Mouse (Mus musculus): ENCODE results near the gene Mrc2. TPM values are rescaled to one million over a fixed set of nuclear protein-coding genes. Genes with fewer than 3 reads are reported as not detected.

The Mrc2 gene
- polyA plus RNA-seq, 1 experiment from 2014 or later: 0.32 TPM

DNA sequence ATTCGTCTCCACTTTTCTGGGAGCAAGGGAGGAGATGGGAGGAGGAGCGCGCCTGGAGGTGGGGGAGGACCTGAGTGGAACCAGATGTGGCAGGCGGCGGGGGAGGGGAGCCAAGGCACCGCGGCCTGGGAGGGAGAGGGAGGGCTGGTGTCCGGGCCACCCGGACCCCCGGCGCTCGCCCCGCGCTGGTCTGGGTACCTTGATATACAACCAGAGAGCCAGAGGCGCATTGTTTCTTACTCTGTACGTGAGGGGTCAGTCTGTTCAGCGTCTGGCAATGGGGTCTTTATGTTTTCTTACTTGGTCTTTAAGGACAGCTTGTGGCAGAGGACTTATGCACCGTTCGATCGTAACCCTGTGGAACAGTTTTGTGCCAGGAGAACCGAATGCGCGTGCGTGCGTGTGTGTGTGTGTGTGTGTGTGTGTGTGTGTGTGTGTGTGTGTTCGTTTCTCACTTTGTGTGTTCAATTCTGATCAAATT, 698 bp downstream of the Mrc2 start:
- ATAC-seq: 0 out of 2 replicates have a peak, but pooled peaks have one; percentile 13
- Histone ChIP-seq H3K9me3 (ENCODE audit: low read length) (no peaks in the 10 kb centered on the region), H3K27ac (ENCODE audit: low read depth) (no peak overlapping the region), H3K27me3 (ENCODE audit: insufficient read depth, low read length) (peaks cover 43% of the 10 kb centered on the region), H3K9ac (replicated peaks) (no peak overlapping the region), H3K4me3 (ENCODE audit: low read depth, low read length) (peak overlapping the region; percentile 31; the same call in 1 of the 2 replicates), H3K36me3 (replicated peaks; ENCODE audit: insufficient read depth, low read length) (no peaks in the 10 kb centered on the region), H3K4me1 (ENCODE audit: insufficient read depth) (peaks cover 9% of the 10 kb centered on the region; the same call in 1 of the 2 replicates), H3K4me2 (ENCODE audit: low read depth, low read length) (peak overlapping the region; percentile 55)
- WGBS (ENCODE audit: insufficient replicate concordance): 1% methylated on average over 25 of the region's 26 CpGs
- DNase-seq: peak; percentile 21
- TF ChIP-seq CTCF (IDR thresholded peaks at IDR 0.05; ENCODE audit: low read depth) (no peak), EP300 (IDR thresholded peaks at IDR 0.05; ENCODE audit: low read depth) (no peak)

DNA sequence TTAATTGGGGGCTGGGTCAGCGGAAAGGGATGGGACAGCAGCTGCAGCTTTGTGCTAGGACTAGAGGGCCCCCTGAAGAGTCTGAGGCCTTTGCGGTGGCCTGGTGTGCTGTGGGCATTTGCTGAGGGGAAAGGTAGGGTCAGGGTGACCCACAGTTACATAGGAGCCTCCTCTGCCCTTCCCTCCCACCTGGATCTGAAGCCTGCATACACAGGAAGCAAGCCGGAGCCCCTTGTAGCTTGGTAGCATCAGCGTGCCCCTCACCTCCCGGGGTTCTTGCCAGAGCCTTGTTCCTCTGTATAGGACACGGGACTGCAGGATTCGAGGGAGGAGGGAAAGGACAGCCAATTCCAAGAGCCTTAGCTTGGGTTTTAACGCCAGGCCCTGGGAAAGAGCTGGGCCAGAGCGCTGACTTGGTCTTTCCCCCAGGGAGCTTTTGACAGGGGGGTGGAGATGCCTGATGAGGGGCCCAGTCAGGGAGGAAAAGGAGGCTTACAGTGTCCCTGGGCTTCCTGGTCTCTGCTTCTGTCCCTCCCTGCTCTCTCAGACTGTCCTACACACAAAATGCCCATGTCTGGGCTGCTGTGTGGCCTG, 1.6 kb downstream of the Mrc2 start:
- Histone ChIP-seq H3K36me3 (replicated peaks; ENCODE audit: insufficient read depth, low read length) (no peaks in the 10 kb centered on the region), H3K4me3 (ENCODE audit: low read depth, low read length) (no peak overlapping the region), H3K4me1 (ENCODE audit: insufficient read depth) (peaks cover 9% of the 10 kb centered on the region; the same call in 1 of the 2 replicates), H3K9ac (replicated peaks) (no peak overlapping the region), H3K27ac (ENCODE audit: low read depth) (no peak overlapping the region), H3K4me2 (ENCODE audit: low read depth, low read length) (0 out of 2 replicates have a peak overlapping the region, but pooled peaks have one; percentile 26), H3K9me3 (ENCODE audit: low read length) (no peaks in the 10 kb centered on the region), H3K27me3 (ENCODE audit: insufficient read depth, low read length) (peaks cover 43% of the 10 kb centered on the region)
- ATAC-seq (no peak), DNase-seq (no peak)
- 15% methylated on average over 9 of the region's 9 CpGs for WGBS (ENCODE audit: insufficient replicate concordance)
- no peak for TF ChIP-seq CTCF (IDR thresholded peaks at IDR 0.05; ENCODE audit: low read depth)
- TF ChIP-seq EP300 (IDR thresholded peaks at IDR 0.05; ENCODE audit: low read depth): no peak

DNA sequence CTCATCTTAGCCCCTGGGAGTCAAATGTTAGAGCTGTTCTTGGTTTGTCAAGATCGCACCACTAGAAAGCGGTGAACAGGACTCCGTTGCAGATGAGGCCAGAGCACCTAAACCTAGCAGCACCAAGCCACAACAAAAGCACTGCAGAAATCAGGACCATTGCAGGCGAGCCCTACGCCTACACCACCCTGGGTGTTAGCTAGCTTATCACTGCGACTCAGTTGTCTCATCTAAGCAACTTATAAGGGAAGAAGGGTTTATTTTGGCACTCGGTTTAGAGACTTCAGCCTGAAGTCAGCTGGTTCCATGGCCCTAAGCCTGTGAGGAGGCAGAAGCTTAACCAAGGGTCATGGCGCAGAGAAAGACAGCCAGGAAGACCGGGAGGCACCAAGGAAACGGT, 3.6 kb downstream of the Mrc2 start:
- peaks cover 35% of the 10 kb centered on the region for H3K27me3 ChIP-seq (ENCODE audit: insufficient read depth, low read length)
- no peaks in the 10 kb centered on the region for H3K36me3 ChIP-seq (replicated peaks; ENCODE audit: insufficient read depth, low read length)
- H3K27ac ChIP-seq (ENCODE audit: low read depth): no peak overlapping the region
- no peaks in the 10 kb centered on the region for H3K9me3 ChIP-seq (ENCODE audit: low read length)
- ATAC-seq (no peak), DNase-seq (no peak)
- H3K4me2 ChIP-seq (ENCODE audit: low read depth, low read length): no peak overlapping the region
- H3K9ac ChIP-seq (replicated peaks): no peak overlapping the region
- TF ChIP-seq EP300 (IDR thresholded peaks at IDR 0.05; ENCODE audit: low read depth): no peak
- TF ChIP-seq CTCF (IDR thresholded peaks at IDR 0.05; ENCODE audit: low read depth): no peak
- no peak overlapping the region for H3K4me3 ChIP-seq (ENCODE audit: low read depth, low read length)
- 82% methylated on average over 10 of the region's 10 CpGs for WGBS (ENCODE audit: insufficient replicate concordance)
- peaks cover 9% of the 10 kb centered on the region; the same call in 1 of the 2 replicates for H3K4me1 ChIP-seq (ENCODE audit: insufficient read depth)

DNA sequence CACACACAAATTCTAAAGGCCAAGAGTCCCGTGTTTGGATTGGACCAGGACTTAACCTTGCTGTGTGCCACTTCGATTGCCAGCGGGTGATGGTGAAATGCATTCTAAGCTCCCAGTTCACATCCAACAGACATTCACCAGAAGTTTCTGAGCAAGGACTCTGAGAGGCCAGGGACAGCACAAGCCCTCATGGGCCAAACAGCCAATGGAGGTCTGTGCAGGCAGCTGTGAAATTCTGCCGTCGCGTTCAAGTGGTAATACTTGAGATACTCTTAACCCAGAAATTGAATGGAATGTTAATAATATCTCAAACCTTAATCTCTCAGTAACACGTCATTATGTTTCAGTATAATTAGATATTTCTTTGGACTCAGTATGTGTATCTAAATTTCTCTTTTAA, 17.8 kb downstream of the Mrc2 start:
- Histone ChIP-seq H3K4me2 (ENCODE audit: low read depth, low read length) (no peak overlapping the region), H3K27me3 (ENCODE audit: insufficient read depth, low read length) (no peaks in the 10 kb centered on the region), H3K36me3 (replicated peaks; ENCODE audit: insufficient read depth, low read length) (no peaks in the 10 kb centered on the region), H3K4me1 (ENCODE audit: insufficient read depth) (no peaks in the 10 kb centered on the region; the same call in none of the 2 replicates), H3K9me3 (ENCODE audit: low read length) (no peaks in the 10 kb centered on the region), H3K27ac (ENCODE audit: low read depth) (no peak overlapping the region), H3K9ac (replicated peaks) (no peak overlapping the region), H3K4me3 (ENCODE audit: low read depth, low read length) (no peak overlapping the region)
- WGBS (ENCODE audit: insufficient replicate concordance): 79% methylated on average over 7 of the region's 7 CpGs
- ATAC-seq: no peak
- DNase-seq: no peak
- TF ChIP-seq EP300 (IDR thresholded peaks at IDR 0.05; ENCODE audit: low read depth): no peak
- no peak for TF ChIP-seq CTCF (IDR thresholded peaks at IDR 0.05; ENCODE audit: low read depth)

DNA sequence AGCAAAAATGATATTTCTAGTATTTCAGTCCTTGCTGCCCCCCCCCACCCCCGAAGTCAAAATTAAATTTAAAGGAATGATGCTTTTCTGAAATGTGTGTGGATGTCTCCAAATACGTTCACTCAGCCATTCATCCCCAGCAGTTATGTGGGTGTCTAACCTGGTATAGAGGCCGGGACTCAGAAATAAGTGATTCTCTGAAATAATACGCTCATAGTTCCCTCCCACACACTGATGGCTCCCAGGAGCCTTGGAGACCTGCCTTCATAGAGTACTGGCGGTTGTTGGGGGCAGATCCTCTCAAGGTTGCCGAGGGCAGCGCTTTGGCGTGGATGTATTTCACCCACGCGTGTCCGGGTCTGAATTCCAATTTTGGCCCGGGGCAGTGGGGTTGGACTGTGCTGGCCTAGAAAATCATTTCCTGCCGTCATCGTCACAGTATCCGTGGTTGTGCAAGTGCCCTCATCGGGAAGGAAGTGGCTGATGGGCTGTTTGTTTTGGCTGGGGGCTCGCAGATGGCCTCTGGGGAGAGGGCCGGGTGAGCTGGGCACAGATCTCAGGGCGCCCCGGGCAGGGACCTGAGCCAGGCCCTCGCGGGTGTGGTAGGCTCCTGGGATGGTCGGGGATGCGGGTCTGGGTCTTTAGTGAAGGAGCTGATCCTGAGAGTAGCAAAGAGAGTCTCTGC, 19.0 kb downstream of the Mrc2 start:
- no peaks in the 10 kb centered on the region for H3K36me3 ChIP-seq (replicated peaks; ENCODE audit: insufficient read depth, low read length)
- no peak overlapping the region for H3K4me3 ChIP-seq (ENCODE audit: low read depth, low read length)
- TF ChIP-seq CTCF (IDR thresholded peaks at IDR 0.05; ENCODE audit: low read depth) (no peak), EP300 (IDR thresholded peaks at IDR 0.05; ENCODE audit: low read depth) (no peak)
- peak overlapping the region; percentile 47 for H3K4me2 ChIP-seq (ENCODE audit: low read depth, low read length)
- no peak overlapping the region; the same call in 1 of the 2 replicates for H3K9ac ChIP-seq (replicated peaks)
- ATAC-seq: 0 out of 2 replicates have a peak, but pooled peaks have one; percentile 15
- WGBS (ENCODE audit: insufficient replicate concordance): 22% methylated on average over 24 of the region's 24 CpGs
- no peaks in the 10 kb centered on the region for H3K9me3 ChIP-seq (ENCODE audit: low read length)
- H3K27ac ChIP-seq (ENCODE audit: low read depth): 0 out of 2 replicates have a peak overlapping the region, but pooled peaks have one; percentile 22
- H3K27me3 ChIP-seq (ENCODE audit: insufficient read depth, low read length): no peaks in the 10 kb centered on the region
- no peaks in the 10 kb centered on the region; the same call in none of the 2 replicates for H3K4me1 ChIP-seq (ENCODE audit: insufficient read depth)
- DNase-seq: peak; percentile 26

DNA sequence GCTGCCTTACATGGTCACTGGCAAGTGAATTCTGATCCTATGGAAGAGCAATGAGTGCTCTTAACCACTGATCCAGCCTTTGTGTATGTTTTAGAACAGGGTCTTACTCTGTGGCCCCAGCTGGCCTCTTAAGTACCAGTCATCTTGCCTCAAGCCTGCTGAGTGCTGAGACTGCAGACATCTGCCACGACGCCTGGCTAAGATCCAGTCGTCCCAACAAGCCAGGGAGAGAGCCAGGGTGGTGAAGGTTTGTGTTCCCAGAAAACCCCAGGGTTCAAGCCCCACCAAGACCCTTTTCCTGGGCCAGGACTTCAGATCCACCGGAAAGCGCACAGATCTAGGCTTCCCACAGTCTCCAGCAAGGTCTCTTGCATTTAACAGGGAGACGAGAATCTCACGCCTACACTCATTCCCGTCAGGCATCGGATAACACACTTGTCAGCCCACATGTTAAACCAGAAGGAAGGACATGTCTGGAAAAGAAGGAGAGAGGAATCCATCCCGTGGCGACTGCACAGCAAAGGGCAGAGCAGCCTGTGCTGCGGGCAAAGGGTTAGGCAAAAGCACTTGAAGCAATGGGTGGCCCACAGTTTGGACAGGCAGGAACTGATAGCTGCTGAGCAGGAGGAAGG, 20.0 kb downstream of the Mrc2 start:
- Histone ChIP-seq H3K4me3 (ENCODE audit: low read depth, low read length) (no peak overlapping the region), H3K9me3 (ENCODE audit: low read length) (no peaks in the 10 kb centered on the region), H3K4me1 (ENCODE audit: insufficient read depth) (no peaks in the 10 kb centered on the region; the same call in none of the 2 replicates), H3K36me3 (replicated peaks; ENCODE audit: insufficient read depth, low read length) (no peaks in the 10 kb centered on the region), H3K27ac (ENCODE audit: low read depth) (no peak overlapping the region), H3K27me3 (ENCODE audit: insufficient read depth, low read length) (no peaks in the 10 kb centered on the region), H3K4me2 (ENCODE audit: low read depth, low read length) (no peak overlapping the region), H3K9ac (replicated peaks) (no peak overlapping the region)
- 62% methylated on average over 12 of the region's 12 CpGs for WGBS (ENCODE audit: insufficient replicate concordance)
- no peak for DNase-seq
- ATAC-seq: no peak
- TF ChIP-seq EP300 (IDR thresholded peaks at IDR 0.05; ENCODE audit: low read depth) (no peak), CTCF (IDR thresholded peaks at IDR 0.05; ENCODE audit: low read depth) (no peak)

Measured in liver, postnatal 0 days (tissue).